Mouse (Mus musculus) heart, embryonic 16.5 days (tissue): ENCODE results near the gene Sfswap. TPM values are rescaled to one million over a fixed set of nuclear protein-coding genes. Genes with fewer than 3 reads are reported as not detected.
"Not testable (repeated sequence)": the region's sequence is repeated elsewhere in the genome, so short reads cannot be mapped to it uniquely, and the experiment has no call there.

Experiments used
- ATAC-seq: fragments of 200-750 bp; cut with Nextera tagmentation; replicated peaks from 2 replicates; pipeline ENCODE4 v1.8.0; 2017; ENCODE audit warnings: moderate number of reproducible peaks; ENCODE audit not compliant: insufficient read depth, low FRiP score; ENCODE audit errors: extremely low read depth
- H3K27ac ChIP-seq: fragments of 300-500 bp; sonication (generic); 2 replicates; pipeline ENCODE4 v1.5.1; 2014; ENCODE audit warnings: mild to moderate bottlenecking, low read length, control low read depth, moderate library complexity
- H3K27me3 ChIP-seq: fragments of 300-500 bp; sonication (generic); 2 replicates; pipeline ENCODE4 v1.6.1; 2014; ENCODE audit warnings: low read length, mixed read lengths; ENCODE audit not compliant: control insufficient read depth, insufficient read depth
- H3K36me3 ChIP-seq: fragments of 300-500 bp; sonication (generic); 2 replicates; pipeline ENCODE4 v1.6.1; 2014; ENCODE audit not compliant: control insufficient read depth, insufficient read depth
- H3K4me1 ChIP-seq: fragments of 300-500 bp; sonication (generic); 2 replicates; pipeline ENCODE4 v1.6.1; 2014; ENCODE audit warnings: low read length, mixed read lengths; ENCODE audit not compliant: control insufficient read depth, insufficient read depth
- H3K4me2 ChIP-seq: fragments of 300-500 bp; sonication (generic); 2 replicates; pipeline ENCODE4 v1.6.1; 2014; ENCODE audit warnings: low read depth, mild to moderate bottlenecking, control low read depth, low read length
- H3K4me3 ChIP-seq: fragments of 300-500 bp; sonication (generic); 2 replicates; pipeline ENCODE4 v1.5.1; 2014; ENCODE audit warnings: mild to moderate bottlenecking, control low read depth, low read length
- H3K9ac ChIP-seq: fragments of 300-500 bp; sonication (generic); 2 replicates; pipeline ENCODE4 v1.6.1; 2014; ENCODE audit warnings: low read length, control low read depth
- H3K9me3 ChIP-seq: fragments of 300-500 bp; sonication (generic); replicated peaks from 2 replicates; pipeline ENCODE4 v1.6.1; 2016; ENCODE audit warnings: low read length; ENCODE audit not compliant: control insufficient read depth
- WGBS: fragments of 180-500 bp; shearing (Covaris S2); extraction: QIAGEN DNeasy Blood & Tissue Kit; methylation state at CpG from one replicate; pipeline ENCODE4 v1.1.7; 2014; 5-methylcytosine and 5-hydroxymethylcytosine counted together
- polyA plus RNA-seq: library from polyadenylated mRNA; unstranded; fragments of >200 nt; fragmentation: Nextera tagmentation; extraction: Ambion mirVana; gene quantifications from 2 replicates; pipeline ENCODE4 v1.2.1, GENCODE M21; 2015

The Sfswap gene
- polyA plus RNA-seq, 1 experiment from 2014 or later = 24.4 TPM

- H3K4me3 ChIP-seq, H3K36me3 ChIP-seq, H3K9me3 ChIP-seq, H3K27ac ChIP-seq, H3K4me1 ChIP-seq, H3K4me2 ChIP-seq, H3K27me3 ChIP-seq, H3K9ac ChIP-seq, ATAC-seq: not testable (repeated sequence)
- WGBS = 47% methylated on average over 9 of the region's 9 CpGs
These were observed 119.6 kb downstream of the Sfswap start for GRCm38 (mm10) chr5:129620600-129620999.

Other genes with a start within 250 kb of the Sfswap start
- gene Mmp17, start 82.9 kb downstream of the Sfswap start, polyA plus RNA-seq = 1.3 and 1.5 TPM in 2 replicates
- gene Zfp11, start 168.9 kb downstream of the Sfswap start, polyA plus RNA-seq = 4.4 and 4.6 TPM in 2 replicates
- not detected in 2 replicates for gene Sept14, start 207.3 kb downstream of the Sfswap start, polyA plus RNA-seq
- 152 and 161 TPM in 2 replicates for gene Mrps17, start 214.3 kb downstream of the Sfswap start, polyA plus RNA-seq
- 398 and 419 TPM in 2 replicates for gene Nipsnap2, start 223.8 kb downstream of the Sfswap start, polyA plus RNA-seq